Mouse (Mus musculus): ENCODE results near the gene Tspo2. TPM values are rescaled to one million over a fixed set of nuclear protein-coding genes. Genes with fewer than 3 reads are reported as not detected.

Tspo2 gene
- polyA plus RNA-seq, 1 experiment from 2014 or later, result 6.1 TPM

- Histone ChIP-seq H3K9ac (ENCODE audit: low read length) (peak overlapping the region; percentile 59), H3K9me3 (replicated peaks; ENCODE audit: control insufficient read depth, low read length) (no peaks in the 10 kb centered on the region), H3K4me1 (ENCODE audit: control insufficient read depth, insufficient read depth, low read length) (peaks cover 53% of the 10 kb centered on the region), H3K4me3 (ENCODE audit: low read length) (peak overlapping the region; percentile 2; the same call in 1 of the 2 replicates), H3K27ac (ENCODE audit: low read length) (peak overlapping the region; percentile 76), H3K36me3 (ENCODE audit: control insufficient read depth, insufficient read depth) (peaks cover 11% of the 10 kb centered on the region), H3K27me3 (ENCODE audit: control insufficient read depth, insufficient read depth, low read length) (no peaks in the 10 kb centered on the region), H3K4me2 (ENCODE audit: low read depth, low read length) (peak overlapping the region; percentile 55)
- no peak for ATAC-seq (replicated peaks; ENCODE audit: extremely low read depth, insufficient read depth, low FRiP score)
- 34% methylated on average over 13 of the region's 13 CpGs for WGBS
Observed at GRCm38 (mm10) chr17:48426991-48427750, 24.2 kb downstream of the Tspo2 start.

GRCm38 (mm10) chr17:48425823-48426612, 25.3 kb downstream of the Tspo2 start:
- Histone ChIP-seq H3K27ac (ENCODE audit: low read length) (peak overlapping the region; percentile 79), H3K9ac (ENCODE audit: low read length) (peak overlapping the region; percentile 36; the same call in 1 of the 2 replicates), H3K36me3 (ENCODE audit: control insufficient read depth, insufficient read depth) (peaks cover 19% of the 10 kb centered on the region), H3K4me1 (ENCODE audit: control insufficient read depth, insufficient read depth, low read length) (peaks cover 53% of the 10 kb centered on the region), H3K27me3 (ENCODE audit: control insufficient read depth, insufficient read depth, low read length) (no peaks in the 10 kb centered on the region), H3K4me3 (ENCODE audit: low read length) (peak overlapping the region; percentile 4; the same call in 1 of the 2 replicates), H3K4me2 (ENCODE audit: low read depth, low read length) (peak overlapping the region; percentile 51), H3K9me3 (replicated peaks; ENCODE audit: control insufficient read depth, low read length) (no peaks in the 10 kb centered on the region)
- WGBS, result 17% methylated on average over 9 of the region's 9 CpGs
- 0 out of 2 replicates have a peak, but pooled peaks have one; percentile 42 for ATAC-seq (replicated peaks; ENCODE audit: extremely low read depth, insufficient read depth, low FRiP score)

GRCm38 (mm10) chr17:48424237-48424636, 27.1 kb downstream of the Tspo2 start:
- no peaks in the 10 kb centered on the region for H3K27me3 ChIP-seq (ENCODE audit: control insufficient read depth, insufficient read depth, low read length)
- no peak overlapping the region for H3K9ac ChIP-seq (ENCODE audit: low read length)
- peaks cover 28% of the 10 kb centered on the region for H3K36me3 ChIP-seq (ENCODE audit: control insufficient read depth, insufficient read depth)
- H3K4me2 ChIP-seq (ENCODE audit: low read depth, low read length), result no peak overlapping the region
- ATAC-seq (replicated peaks; ENCODE audit: extremely low read depth, insufficient read depth, low FRiP score), result no peak
- H3K4me1 ChIP-seq (ENCODE audit: control insufficient read depth, insufficient read depth, low read length), result peaks cover 47% of the 10 kb centered on the region
- no peaks in the 10 kb centered on the region for H3K9me3 ChIP-seq (replicated peaks; ENCODE audit: control insufficient read depth, low read length)
- no peak overlapping the region for H3K27ac ChIP-seq (ENCODE audit: low read length)
- WGBS, result 85% methylated on average over 9 of the region's 9 CpGs
- no peak overlapping the region for H3K4me3 ChIP-seq (ENCODE audit: low read length)

GRCm38 (mm10) chr17:48419571-48419970, 31.8 kb downstream of the Tspo2 start:
- 55% methylated on average over 2 of the region's 2 CpGs for WGBS
- Histone ChIP-seq H3K4me1 (ENCODE audit: control insufficient read depth, insufficient read depth, low read length) (peaks cover 17% of the 10 kb centered on the region), H3K4me3 (ENCODE audit: low read length) (no peak overlapping the region), H3K4me2 (ENCODE audit: low read depth, low read length) (no peak overlapping the region), H3K9me3 (replicated peaks; ENCODE audit: control insufficient read depth, low read length) (no peaks in the 10 kb centered on the region), H3K27me3 (ENCODE audit: control insufficient read depth, insufficient read depth, low read length) (no peaks in the 10 kb centered on the region), H3K9ac (ENCODE audit: low read length) (no peak overlapping the region), H3K27ac (ENCODE audit: low read length) (no peak overlapping the region), H3K36me3 (ENCODE audit: control insufficient read depth, insufficient read depth) (peaks cover 61% of the 10 kb centered on the region)
- ATAC-seq (replicated peaks; ENCODE audit: extremely low read depth, insufficient read depth, low FRiP score), result no peak

GRCm38 (mm10) chr17:48418781-48419180, 32.5 kb downstream of the Tspo2 start:
- Histone ChIP-seq H3K27me3 (ENCODE audit: control insufficient read depth, insufficient read depth, low read length) (no peaks in the 10 kb centered on the region), H3K4me1 (ENCODE audit: control insufficient read depth, insufficient read depth, low read length) (peaks cover 14% of the 10 kb centered on the region), H3K4me3 (ENCODE audit: low read length) (no peak overlapping the region), H3K9ac (ENCODE audit: low read length) (no peak overlapping the region), H3K4me2 (ENCODE audit: low read depth, low read length) (no peak overlapping the region), H3K9me3 (replicated peaks; ENCODE audit: control insufficient read depth, low read length) (no peaks in the 10 kb centered on the region), H3K27ac (ENCODE audit: low read length) (peak overlapping the region; percentile 15), H3K36me3 (ENCODE audit: control insufficient read depth, insufficient read depth) (peaks cover 62% of the 10 kb centered on the region)
- 74% methylated on average over 1 of the region's 1 CpGs for WGBS
- no peak for ATAC-seq (replicated peaks; ENCODE audit: extremely low read depth, insufficient read depth, low FRiP score)

GRCm38 (mm10) chr17:48418174-48418573, 33.1 kb downstream of the Tspo2 start:
- no peak for ATAC-seq (replicated peaks; ENCODE audit: extremely low read depth, insufficient read depth, low FRiP score)
- peaks cover 14% of the 10 kb centered on the region for H3K4me1 ChIP-seq (ENCODE audit: control insufficient read depth, insufficient read depth, low read length)
- WGBS, result 29% methylated on average over 7 of the region's 7 CpGs
- peak overlapping the region; percentile 27; the same call in 1 of the 2 replicates for H3K9ac ChIP-seq (ENCODE audit: low read length)
- H3K4me3 ChIP-seq (ENCODE audit: low read length), result no peak overlapping the region
- peaks cover 62% of the 10 kb centered on the region for H3K36me3 ChIP-seq (ENCODE audit: control insufficient read depth, insufficient read depth)
- no peaks in the 10 kb centered on the region for H3K9me3 ChIP-seq (replicated peaks; ENCODE audit: control insufficient read depth, low read length)
- peak overlapping the region; percentile 31 for H3K27ac ChIP-seq (ENCODE audit: low read length)
- H3K27me3 ChIP-seq (ENCODE audit: control insufficient read depth, insufficient read depth, low read length), result no peaks in the 10 kb centered on the region
- H3K4me2 ChIP-seq (ENCODE audit: low read depth, low read length), result no peak overlapping the region

GRCm38 (mm10) chr17:48417521-48417920, 33.8 kb downstream of the Tspo2 start:
- peaks cover 60% of the 10 kb centered on the region for H3K36me3 ChIP-seq (ENCODE audit: control insufficient read depth, insufficient read depth)
- peak overlapping the region; percentile 20; the same call in 1 of the 2 replicates for H3K9ac ChIP-seq (ENCODE audit: low read length)
- 70% methylated on average over 6 of the region's 6 CpGs for WGBS

GRCm38 (mm10) chr17:48416425-48417195, 34.7 kb downstream of the Tspo2 start:
- Histone ChIP-seq H3K36me3 (ENCODE audit: control insufficient read depth, insufficient read depth) (peaks cover 54% of the 10 kb centered on the region), H3K27ac (ENCODE audit: low read length) (peak overlapping the region; percentile 74)
- ATAC-seq (replicated peaks; ENCODE audit: extremely low read depth, insufficient read depth, low FRiP score), result peak; percentile 47

More at GRCm38 (mm10) chr17:48417521-48417920, 33.8 kb downstream of the Tspo2 start:
- Histone ChIP-seq H3K4me1 (ENCODE audit: control insufficient read depth, insufficient read depth, low read length) (peaks cover 14% of the 10 kb centered on the region), H3K4me2 (ENCODE audit: low read depth, low read length) (no peak overlapping the region), H3K27ac (ENCODE audit: low read length) (peak overlapping the region; percentile 45; the same call in 1 of the 2 replicates), H3K9me3 (replicated peaks; ENCODE audit: control insufficient read depth, low read length) (no peaks in the 10 kb centered on the region), H3K27me3 (ENCODE audit: control insufficient read depth, insufficient read depth, low read length) (no peaks in the 10 kb centered on the region), H3K4me3 (ENCODE audit: low read length) (no peak overlapping the region)
- no peak for ATAC-seq (replicated peaks; ENCODE audit: extremely low read depth, insufficient read depth, low FRiP score)

More at GRCm38 (mm10) chr17:48416425-48417195, 34.7 kb downstream of the Tspo2 start:
- no peaks in the 10 kb centered on the region for H3K27me3 ChIP-seq (ENCODE audit: control insufficient read depth, insufficient read depth, low read length)
- H3K4me2 ChIP-seq (ENCODE audit: low read depth, low read length), result no peak overlapping the region
- H3K4me3 ChIP-seq (ENCODE audit: low read length), result no peak overlapping the region
- no peaks in the 10 kb centered on the region for H3K9me3 ChIP-seq (replicated peaks; ENCODE audit: control insufficient read depth, low read length)
- WGBS, result 76% methylated on average over 14 of the region's 14 CpGs
- peaks cover 14% of the 10 kb centered on the region for H3K4me1 ChIP-seq (ENCODE audit: control insufficient read depth, insufficient read depth, low read length)
- no peak overlapping the region for H3K9ac ChIP-seq (ENCODE audit: low read length)
